18 mouse cellular contexts compared by ENCODE assay signal in genomic region chr1:187854148-187854547, GRCm38 (mm10).
A peak's percentile ranks its signal among the peaks of the same experiment; 100 is the strongest.
DNase-seq lines count a peak whose midpoint lies in the region; ATAC-seq and TF ChIP-seq lines count a peak whose summit lies in the region.
"Had no signal": no experiment of that assay in that cellular context is flagged by ENCODE, and none has a peak within 500 bp of the region (broad histone marks: within the 10 kb centered on the region; RNA-seq: fewer than 3 reads in every experiment).

No protein-coding gene starts in this region.

- no peak for TF ChIP-seq POLR2A in limb, embryonic 14.5 days (IDR thresholded peaks at IDR 0.05; ENCODE audit: borderline replicate concordance, extremely low read depth, insufficient read depth, insufficient read length)

- H3K27me3 ChIP-seq in kidney, postnatal 0 days (ENCODE audit: insufficient read depth, low read length): no peaks in the 10 kb centered on the region
- H3K27me3 ChIP-seq in intestine, embryonic 16.5 days (replicated peaks; ENCODE audit: control insufficient read depth, insufficient read depth, low read length): no peaks in the 10 kb centered on the region
- no peaks in the 10 kb centered on the region for H3K27me3 ChIP-seq in limb, embryonic 14.5 days (ENCODE audit: control insufficient read depth, insufficient read depth, low read length)
- H3K27me3 ChIP-seq: embryonic facial prominence, embryonic 15.5 days; forebrain, embryonic 15.5 days; heart, embryonic 12.5 days; hindbrain, embryonic 15.5 days had no signal

- no peaks in the 10 kb centered on the region for H3K9me3 ChIP-seq in kidney, postnatal 0 days (replicated peaks; ENCODE audit: low read length)
- H3K9me3 ChIP-seq in intestine, embryonic 16.5 days (ENCODE audit: control insufficient read depth, low read length): no peaks in the 10 kb centered on the region
- H3K9me3 ChIP-seq in limb, embryonic 14.5 days (ENCODE audit: control insufficient read depth, low read length): no peaks in the 10 kb centered on the region
- H3K9me3 ChIP-seq: embryonic facial prominence, embryonic 15.5 days; forebrain, embryonic 15.5 days; heart, embryonic 12.5 days; hindbrain, embryonic 15.5 days had no signal

- no peak for ATAC-seq in kidney, postnatal 0 days (replicated peaks; ENCODE audit: low FRiP score, low read depth)
- 0 out of 2 replicates have a peak, but pooled peaks have one; percentile 21 for ATAC-seq in intestine, embryonic 16.5 days
- ATAC-seq in limb, embryonic 14.5 days (ENCODE audit: low FRiP score, low read depth): no peak
- ATAC-seq: forebrain, embryonic 15.5 days had no signal

- no peaks in the 10 kb centered on the region for H3K36me3 ChIP-seq in kidney, postnatal 0 days (ENCODE audit: insufficient read depth, low read length)
- H3K36me3 ChIP-seq in intestine, embryonic 16.5 days (ENCODE audit: control insufficient read depth, insufficient read depth, low read length): no peaks in the 10 kb centered on the region
- H3K36me3 ChIP-seq in limb, embryonic 14.5 days (ENCODE audit: control insufficient read depth, insufficient read depth, low read length): no peaks in the 10 kb centered on the region
- H3K36me3 ChIP-seq: embryonic facial prominence, embryonic 15.5 days; forebrain, embryonic 15.5 days; heart, embryonic 12.5 days; hindbrain, embryonic 15.5 days had no signal

- H3K9ac ChIP-seq in kidney, postnatal 0 days (ENCODE audit: low read depth, low read length): no peak overlapping the region
- H3K9ac ChIP-seq in intestine, embryonic 16.5 days (ENCODE audit: low read depth, low read length): no peak overlapping the region
- no peak overlapping the region for H3K9ac ChIP-seq in limb, embryonic 14.5 days (ENCODE audit: low read depth, low read length, severe bottlenecking)
- H3K9ac ChIP-seq: embryonic facial prominence, embryonic 15.5 days; forebrain, embryonic 15.5 days; heart, embryonic 12.5 days; hindbrain, embryonic 15.5 days had no signal

- no peak overlapping the region for H3K4me3 ChIP-seq in kidney, postnatal 0 days (replicated peaks; ENCODE audit: low read depth, low read length)
- H3K4me3 ChIP-seq in intestine, embryonic 16.5 days (ENCODE audit: low read length): no peak overlapping the region
- H3K4me3 ChIP-seq in limb, embryonic 14.5 days (replicated peaks; ENCODE audit: low read length): no peak overlapping the region
- H3K4me3 ChIP-seq: embryonic facial prominence, embryonic 15.5 days; forebrain, embryonic 15.5 days; heart, embryonic 12.5 days; hindbrain, embryonic 15.5 days had no signal

- DNase-seq in kidney, postnatal 0 days (ENCODE audit: low spot score): peak; percentile 59
- DNase-seq in kidney, postnatal 10 days: no peak
- DNase-seq in embryo, embryonic 11.5 days (ENCODE audit: low read depth, low spot score): peak; percentile 8
- peak; percentile 14 for DNase-seq in limb, embryonic 14.5 days (ENCODE audit: low spot score)
- DNase-seq in right cerebral cortex, adult 2 months (ENCODE audit: low spot score in 2 of 2): no peak
- DNase-seq in frontal cortex, adult 2 months (ENCODE audit: extremely low spot score in 1 of 2, low spot score in 1 of 2): no peak
- no peak for DNase-seq in layer of hippocampus, adult 8-10 months (ENCODE audit: low spot score in 2 of 2)
- DNase-seq: adrenal gland, adult 2 months; adrenal gland, postnatal 36 days; cerebellum, adult 2 months; cerebellum, postnatal 10 days; gastrocnemius, postnatal 14 days; heart, postnatal 36 days had no signal

- H3K4me2 ChIP-seq in kidney, postnatal 0 days (ENCODE audit: low read length): no peak overlapping the region
- no peak overlapping the region for H3K4me2 ChIP-seq in intestine, embryonic 16.5 days (ENCODE audit: low read depth, low read length)
- H3K4me2 ChIP-seq in limb, embryonic 14.5 days (replicated peaks; ENCODE audit: low read depth, low read length, severe bottlenecking): no peak overlapping the region
- H3K4me2 ChIP-seq: embryonic facial prominence, embryonic 15.5 days; forebrain, embryonic 15.5 days; heart, embryonic 12.5 days; hindbrain, embryonic 15.5 days had no signal

- 0 out of 2 replicates have a peak, but pooled peaks cover 3% of the 10 kb centered on the region for H3K4me1 ChIP-seq in kidney, postnatal 0 days (replicated peaks; ENCODE audit: insufficient read depth, low read length)
- H3K4me1 ChIP-seq in intestine, embryonic 16.5 days (ENCODE audit: control insufficient read depth, insufficient read depth, low read length): no peaks in the 10 kb centered on the region
- no peaks in the 10 kb centered on the region for H3K4me1 ChIP-seq in limb, embryonic 14.5 days (ENCODE audit: control insufficient read depth, insufficient read depth, low read length)
- H3K4me1 ChIP-seq: embryonic facial prominence, embryonic 15.5 days; forebrain, embryonic 15.5 days; heart, embryonic 12.5 days; hindbrain, embryonic 15.5 days had no signal

- no peak overlapping the region for H3K27ac ChIP-seq in kidney, postnatal 0 days
- no peak overlapping the region for H3K27ac ChIP-seq in intestine, embryonic 16.5 days (ENCODE audit: low read length)
- no peak overlapping the region for H3K27ac ChIP-seq in limb, embryonic 14.5 days (replicated peaks; ENCODE audit: low read depth, low read length)
- H3K27ac ChIP-seq: embryonic facial prominence, embryonic 15.5 days; forebrain, embryonic 15.5 days; hindbrain, embryonic 15.5 days had no signal

- 32% methylated on average over 8 of the region's 8 CpGs for WGBS in kidney, postnatal 0 days
- 50% methylated on average over 8 of the region's 8 CpGs for WGBS in intestine, embryonic 16.5 days
- 20% methylated on average over 8 of the region's 8 CpGs for WGBS in limb, embryonic 14.5 days

- no peak for TF ChIP-seq CTCF in kidney, postnatal 0 days (IDR thresholded peaks at IDR 0.05; ENCODE audit: low read depth)

Comparison
In these comparisons a context has a peak if more than half of its experiments do, and no peak if none do; other contexts are left out.
1. DNase-seq: peak in kidney, postnatal 0 days (single experiment), embryo, embryonic 11.5 days (single experiment) and limb, embryonic 14.5 days (single experiment); none in kidney, postnatal 10 days (single experiment), right cerebral cortex, adult 2 months (0 of 2), frontal cortex, adult 2 months (0 of 2) and layer of hippocampus, adult 8-10 months (0 of 2).